Mouse (Mus musculus) mesoderm, embryonic 11.5 days (tissue): ENCODE data around the gene 4930451I11Rik.
A peak's percentile ranks its signal among the peaks of the same experiment; 100 is the strongest.

Source experiments
- DNase-seq: peaks from one replicate; pipeline ENCODE4 v3.0.0-alpha.2; 2012; ENCODE audit warnings: low read depth, low spot score

4930451I11Rik gene

GRCm38 (mm10) chr7:126833294-126833693 is 1.9 kb upstream of the 4930451I11Rik start:
- DNase-seq: no peak

GRCm38 (mm10) chr7:126832036-126832598 is 678 bp upstream of the 4930451I11Rik start:
- peak; percentile 84 for DNase-seq

GRCm38 (mm10) chr7:126825952-126826351 is 5.5 kb downstream of the 4930451I11Rik start:
- no peak for DNase-seq

- DNase-seq: no peak
These were observed 6.0 kb downstream of the 4930451I11Rik start for GRCm38 (mm10) chr7:126825403-126825802.

- no peak for DNase-seq
These were observed 7.5 kb downstream of the 4930451I11Rik start for GRCm38 (mm10) chr7:126823940-126824339.

- DNase-seq: no peak
These were observed 8.2 kb downstream of the 4930451I11Rik start for GRCm38 (mm10) chr7:126823202-126823711.

- no peak for DNase-seq
These were observed 8.7 kb downstream of the 4930451I11Rik start for GRCm38 (mm10) chr7:126822741-126823140.

- peak; percentile 86 for DNase-seq
These were observed 9.5 kb downstream of the 4930451I11Rik start for GRCm38 (mm10) chr7:126821835-126822511.

- no peak for DNase-seq
These were observed 12.6 kb downstream of the 4930451I11Rik start for GRCm38 (mm10) chr7:126818818-126819217.

GRCm38 (mm10) chr7:126817595-126817994 is 13.8 kb downstream of the 4930451I11Rik start:
- no peak for DNase-seq

GRCm38 (mm10) chr7:126816494-126816893 is 14.9 kb downstream of the 4930451I11Rik start:
- no peak for DNase-seq

- no peak for DNase-seq
These were observed 15.7 kb downstream of the 4930451I11Rik start for GRCm38 (mm10) chr7:126815726-126816222.

- no peak for DNase-seq
These were observed 21.6 kb downstream of the 4930451I11Rik start for GRCm38 (mm10) chr7:126809723-126810369.

GRCm38 (mm10) chr7:126808703-126809455 is 22.6 kb downstream of the 4930451I11Rik start:
- peak; percentile 87 for DNase-seq

- DNase-seq: no peak
These were observed 24.0 kb downstream of the 4930451I11Rik start for GRCm38 (mm10) chr7:126807405-126807804.

- no peak for DNase-seq
These were observed 24.5 kb downstream of the 4930451I11Rik start for GRCm38 (mm10) chr7:126806956-126807355.

- no peak for DNase-seq
These were observed 27.7 kb downstream of the 4930451I11Rik start for GRCm38 (mm10) chr7:126803751-126804150.

- DNase-seq: no peak
These were observed 28.3 kb downstream of the 4930451I11Rik start for GRCm38 (mm10) chr7:126803181-126803580.

- DNase-seq: no peak
These were observed 29.1 kb downstream of the 4930451I11Rik start for GRCm38 (mm10) chr7:126802134-126802889.

GRCm38 (mm10) chr7:126801057-126801422 is 30.4 kb downstream of the 4930451I11Rik start:
- no peak for DNase-seq
